Mouse (Mus musculus) right cerebral cortex, postnatal 14 days (tissue): ENCODE measurements around the gene Htr2a.
A peak's percentile ranks its signal among the peaks of the same experiment; 100 is the strongest.

Experiments used
- DNase-seq: peaks from one replicate; pipeline ENCODE4 v3.0.0; 2022

The Htr2a gene

DNA sequence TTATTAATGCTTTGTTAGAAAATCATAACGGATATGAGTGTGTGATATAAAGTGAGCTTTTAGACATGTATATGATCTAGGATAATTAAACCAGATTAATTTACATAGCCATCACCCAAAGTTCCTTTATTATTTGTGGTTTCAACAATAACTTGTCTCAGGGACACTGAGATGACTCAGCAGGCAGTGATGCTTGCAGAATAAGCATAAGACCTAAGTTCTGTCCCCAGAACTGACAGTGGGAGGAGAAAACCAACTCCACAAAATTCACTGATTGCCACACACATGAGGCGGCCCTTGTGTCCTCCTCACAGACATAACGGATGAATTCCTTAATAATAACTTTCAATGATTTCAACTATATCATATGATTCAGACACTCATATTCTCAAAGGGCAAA lies 58.6 kb downstream of the Htr2a start:
- no peak for DNase-seq

DNA sequence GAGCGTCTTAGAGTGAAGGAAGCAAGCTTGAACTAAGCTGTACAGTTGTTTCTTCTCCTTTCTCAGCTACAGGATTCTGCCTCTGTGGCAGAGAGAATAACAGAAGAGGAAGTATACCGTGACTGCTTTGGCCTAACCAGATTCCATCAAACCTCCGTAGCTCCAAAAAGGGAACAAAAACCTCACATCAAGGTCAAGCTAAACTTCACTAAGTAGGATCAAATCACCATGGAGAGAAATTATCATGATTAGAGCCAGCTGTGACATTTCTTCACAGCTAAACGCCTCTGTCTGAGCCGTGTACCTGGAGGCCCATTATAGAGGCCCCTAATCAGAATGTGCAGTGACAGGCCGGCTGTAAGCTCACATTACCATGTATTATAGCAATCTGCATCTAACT lies 63.3 kb downstream of the Htr2a start:
- DNase-seq, result no peak

DNA sequence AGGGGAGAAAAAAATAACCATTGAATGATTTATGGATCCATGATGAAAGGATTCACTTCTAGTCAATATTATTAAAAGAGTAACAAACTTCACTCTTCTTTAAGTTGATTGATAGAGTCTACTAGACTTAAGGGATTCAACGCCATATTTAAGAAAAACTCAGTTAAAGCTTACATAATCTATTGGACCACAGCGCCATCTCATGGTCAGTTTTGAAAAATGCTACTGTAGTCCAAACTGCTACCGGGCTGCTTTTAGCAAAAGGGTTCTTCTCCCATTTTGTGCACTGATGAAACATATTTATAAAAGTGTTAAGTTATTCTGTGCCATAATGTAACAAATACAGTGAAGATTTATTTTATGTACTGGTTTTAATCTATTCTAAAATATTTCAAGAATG lies 68.4 kb downstream of the Htr2a start:
- DNase-seq, result peak; percentile 47

DNA sequence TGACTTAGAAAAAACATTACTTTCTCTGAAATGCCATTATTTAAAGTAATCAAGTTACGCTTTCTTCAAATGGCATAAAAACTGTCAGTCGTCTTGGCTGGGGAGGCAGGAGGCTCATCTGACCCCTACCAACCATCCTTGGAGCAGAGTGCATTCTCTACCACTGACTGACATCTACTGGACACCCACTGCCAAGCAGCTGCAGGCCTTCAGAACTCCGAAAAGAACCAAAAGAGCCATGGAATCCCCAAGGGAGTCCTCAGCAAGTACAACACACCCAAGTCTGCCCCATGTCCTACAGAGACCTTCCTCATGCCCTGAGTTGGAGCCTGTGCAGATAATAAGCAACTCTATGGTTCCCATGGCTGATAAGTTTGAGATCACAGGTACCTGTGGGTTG lies 82.9 kb downstream of the Htr2a start:
- no peak for DNase-seq

DNA sequence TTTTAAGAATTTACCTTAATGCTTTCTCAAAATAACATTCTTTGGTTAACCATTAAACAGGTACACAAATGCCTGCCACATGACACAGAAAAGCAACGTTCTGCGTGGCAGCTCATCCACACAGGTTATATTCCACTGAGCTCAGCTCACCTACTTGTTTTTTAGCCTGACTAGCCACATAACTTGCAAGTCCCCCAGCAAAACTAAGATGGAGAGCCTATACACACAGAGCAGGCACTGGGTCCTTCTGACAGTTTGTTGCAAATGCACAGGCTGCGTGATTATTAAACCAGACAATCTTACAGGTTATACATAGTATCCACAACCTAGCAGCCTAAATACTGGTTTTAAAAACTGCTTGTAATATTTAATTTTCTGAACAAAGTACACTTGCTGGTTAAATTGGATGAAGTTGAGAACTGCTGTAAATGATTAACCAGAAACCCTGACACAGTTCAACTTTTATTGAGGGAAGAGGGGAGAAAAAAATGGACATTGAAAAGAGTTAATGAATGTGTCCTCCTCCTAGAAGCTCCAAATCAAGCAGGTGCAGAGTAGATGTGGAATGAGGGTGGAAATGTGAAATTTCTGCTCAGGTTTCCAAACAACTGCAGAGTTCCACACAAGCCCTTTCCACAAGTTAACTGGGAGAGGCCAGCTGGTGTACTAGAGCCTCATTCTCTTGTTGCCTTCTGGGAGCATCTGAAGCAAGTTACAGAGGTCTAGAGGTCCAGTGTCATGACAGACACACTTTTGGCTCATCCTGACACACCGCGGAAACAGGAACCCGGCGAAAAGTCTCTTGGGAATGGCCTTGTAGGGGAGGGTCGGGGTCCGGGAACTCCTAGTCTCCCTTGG lies 90.8 kb downstream of the Htr2a start:
- DNase-seq, result no peak

DNA sequence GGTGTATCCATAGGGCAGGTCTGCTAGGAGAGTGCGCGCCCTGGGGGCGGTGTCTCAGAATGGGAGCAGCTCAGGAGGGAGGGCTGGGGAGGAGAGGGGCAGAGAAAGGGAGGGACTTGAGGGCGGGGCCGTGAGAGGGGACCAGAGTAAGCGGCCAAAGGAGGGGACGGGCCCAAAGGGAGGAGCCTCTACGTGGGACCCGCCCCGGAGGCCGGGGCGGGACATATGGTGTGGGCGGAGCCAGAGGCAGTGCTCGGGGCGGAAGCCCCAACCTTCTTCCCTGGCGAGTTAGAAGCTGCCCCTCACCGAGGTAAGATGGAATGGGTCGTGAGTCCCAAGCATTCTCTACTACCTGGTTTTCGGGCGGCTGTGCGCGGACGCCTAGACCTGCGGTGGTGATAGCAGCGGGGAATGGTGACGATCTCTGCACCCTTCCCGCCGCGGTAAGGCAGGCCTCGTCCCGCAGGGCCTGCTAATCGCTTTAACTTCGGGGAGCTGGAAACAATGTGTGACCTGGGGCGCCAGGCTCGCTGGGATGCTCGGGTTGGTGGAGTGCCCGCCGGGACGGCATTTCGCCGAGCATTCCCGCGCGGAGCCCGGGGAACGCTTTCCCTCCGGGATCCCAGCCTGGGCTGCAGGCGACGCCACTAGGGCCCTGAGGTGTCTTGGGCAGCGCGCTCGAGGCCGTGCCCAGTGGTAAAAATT lies 91.6 kb downstream of the Htr2a start, which contains the start of gene Esd:
Gene Esd (plus strand): TSS at position 219 of the 705 bp plus-strand sequence.
- DNase-seq, result peak; percentile 81

DNA sequence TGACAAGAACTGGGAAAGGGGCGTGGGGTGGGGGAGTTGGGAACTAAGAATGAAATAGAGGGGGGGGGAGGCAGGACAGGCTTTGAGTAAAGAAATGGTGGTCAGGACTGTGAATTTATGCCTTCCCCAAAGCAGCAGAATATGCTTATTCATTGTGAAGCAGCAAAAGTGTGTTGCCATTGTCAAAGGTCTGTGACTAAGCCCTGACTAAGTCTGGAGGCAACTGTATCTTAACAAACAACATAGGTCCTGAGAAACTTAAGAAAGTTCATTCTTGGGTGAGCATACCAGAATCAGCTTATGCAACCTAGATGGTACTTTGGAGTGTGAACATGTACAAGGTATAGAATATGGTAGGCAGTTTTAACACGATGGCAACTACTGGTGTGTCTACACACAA lies 92.8 kb downstream of the Htr2a start:
- no peak for DNase-seq

DNA sequence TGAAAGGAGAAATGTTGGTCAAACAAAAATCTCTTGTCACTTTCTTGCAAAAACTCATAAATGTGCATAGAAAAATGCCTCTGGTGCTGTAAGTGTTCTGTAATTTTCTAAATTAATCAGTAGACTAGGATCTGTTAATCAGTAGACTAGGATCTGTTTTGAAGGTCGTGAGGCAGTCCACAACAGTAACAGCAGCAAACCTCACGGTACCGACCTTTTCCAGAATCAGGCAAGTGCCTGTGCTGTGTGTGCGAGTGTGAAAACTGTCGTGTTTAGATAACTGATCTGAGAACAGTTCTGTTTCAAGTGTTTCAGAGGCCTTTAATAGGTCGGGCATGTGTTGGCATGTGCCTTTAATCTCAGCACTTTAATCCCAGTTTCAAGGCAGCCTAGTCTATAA lies 94.8 kb downstream of the Htr2a start:
- DNase-seq, result no peak

DNA sequence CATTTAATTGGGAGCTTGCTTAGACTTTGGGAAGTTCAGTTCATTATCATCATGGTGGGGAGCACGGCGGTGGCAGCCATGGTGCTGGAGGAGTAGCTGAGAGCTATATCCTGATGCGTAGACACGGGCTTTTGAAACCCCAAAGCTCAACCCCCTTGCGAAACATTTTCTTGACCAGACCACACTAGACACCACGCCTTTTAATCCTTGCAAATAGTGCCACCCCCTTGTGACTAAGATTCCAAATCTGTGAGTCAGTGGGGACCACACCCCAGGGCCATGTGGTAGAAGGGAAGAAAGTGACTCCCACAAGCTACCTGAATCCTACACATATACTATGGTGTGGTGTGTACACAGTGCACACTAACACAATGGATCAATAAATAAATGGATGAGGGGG lies 96.2 kb downstream of the Htr2a start:
- DNase-seq, result no peak
